Mouse (Mus musculus) limb, embryonic 11.5 days (tissue): ENCODE results near the gene Hoxb4. TPM values are rescaled to one million over a fixed set of nuclear protein-coding genes. Genes with fewer than 3 reads are reported as not detected.
A peak's percentile ranks its signal among the peaks of the same experiment; 100 is the strongest.

ENCODE experiments used
- ATAC-seq: fragments of 200-750 bp; cut with Nextera tagmentation; 2 replicates; pipeline ENCODE4 v1.8.0; 2017; ENCODE audit warnings: low read depth; ENCODE audit not compliant: insufficient number of reproducible peaks, low FRiP score, low TSS enrichment
- DNase-seq: peaks from one replicate; pipeline ENCODE4 v3.0.0-alpha.2; 2015; ENCODE audit warnings: low spot score
- H3K27ac ChIP-seq: fragments of 300-500 bp; sonication (generic); replicated peaks from 2 replicates; pipeline ENCODE4 v1.5.1; 2014; ENCODE audit warnings: low read depth, mild to moderate bottlenecking, low read length
- H3K27me3 ChIP-seq: fragments of 300-500 bp; sonication (generic); 2 replicates; pipeline ENCODE4 v1.6.1; 2014; ENCODE audit warnings: mild to moderate bottlenecking, low read length, mixed read lengths; ENCODE audit not compliant: control insufficient read depth, insufficient read depth
- H3K36me3 ChIP-seq: fragments of 300-500 bp; sonication (generic); 2 replicates; pipeline ENCODE4 v1.6.1; 2014; ENCODE audit warnings: mild to moderate bottlenecking, low read length, moderate library complexity, mixed read lengths; ENCODE audit not compliant: control insufficient read depth, insufficient read depth
- H3K4me1 ChIP-seq: fragments of 300-500 bp; sonication (generic); 2 replicates; pipeline ENCODE4 v1.6.1; 2014; ENCODE audit warnings: low read length, mixed read lengths; ENCODE audit not compliant: control insufficient read depth, insufficient read depth
- H3K4me2 ChIP-seq: fragments of 300-500 bp; sonication (generic); 2 replicates; pipeline ENCODE4 v1.6.1; 2014; ENCODE audit warnings: low read depth, mild to moderate bottlenecking, moderate library complexity; ENCODE audit not compliant: severe bottlenecking
- H3K4me3 ChIP-seq: fragments of 300-500 bp; sonication (generic); 2 replicates; pipeline ENCODE4 v1.5.1; 2014; ENCODE audit warnings: low read depth, low read length
- H3K9ac ChIP-seq: fragments of 300-500 bp; sonication (generic); 2 replicates; pipeline ENCODE4 v1.6.1; 2014; ENCODE audit warnings: mild to moderate bottlenecking, low read length
- H3K9me3 ChIP-seq: fragments of 300-500 bp; sonication (generic); 2 replicates; pipeline ENCODE4 v1.6.1; 2016; ENCODE audit warnings: low read length; ENCODE audit not compliant: control insufficient read depth
- WGBS: fragments of 180-500 bp; shearing (Covaris S2); extraction: QIAGEN DNeasy Blood & Tissue Kit; methylation state at CpG from one replicate; pipeline ENCODE4 v1.1.7; 2014; 5-methylcytosine and 5-hydroxymethylcytosine counted together
- polyA plus RNA-seq: library from polyadenylated mRNA; unstranded; fragments of >200 nt; fragmentation: Nextera tagmentation; extraction: Ambion mirVana; gene quantifications from 2 replicates; pipeline ENCODE4 v1.2.1, GENCODE M21; 2014

The Hoxb4 gene
- polyA plus RNA-seq, 1 experiment from 2014 or later: 0.45 TPM

DNA sequence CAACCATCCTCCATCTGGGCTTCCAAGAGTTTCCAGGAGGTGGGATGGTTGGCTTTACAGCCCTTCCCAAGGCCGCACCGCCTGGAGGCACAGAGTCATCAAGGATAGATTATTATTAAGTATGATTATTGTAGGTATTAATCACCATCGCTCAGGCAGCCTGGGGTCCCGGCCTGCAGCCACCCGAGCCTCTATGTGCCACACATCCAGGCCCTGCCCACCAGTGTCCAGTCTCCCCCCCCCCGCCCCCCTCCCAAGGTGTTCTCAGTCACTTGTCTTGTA, 26.8 kb downstream of the Hoxb4 start:
- H3K4me3 ChIP-seq: no peak overlapping the region
- peaks cover 87% of the 10 kb centered on the region for H3K27me3 ChIP-seq
- no peaks in the 10 kb centered on the region for H3K36me3 ChIP-seq
- H3K27ac ChIP-seq: no peak overlapping the region
- ATAC-seq (no peak), DNase-seq (no peak)
- no peak overlapping the region for H3K9ac ChIP-seq
- peaks cover 43% of the 10 kb centered on the region for H3K4me1 ChIP-seq
- H3K4me2 ChIP-seq: peak overlapping the region; percentile 56; the same call in 1 of the 2 replicates
- no peaks in the 10 kb centered on the region for H3K9me3 ChIP-seq
- WGBS: 4% methylated on average over 6 of the region's 6 CpGs

DNA sequence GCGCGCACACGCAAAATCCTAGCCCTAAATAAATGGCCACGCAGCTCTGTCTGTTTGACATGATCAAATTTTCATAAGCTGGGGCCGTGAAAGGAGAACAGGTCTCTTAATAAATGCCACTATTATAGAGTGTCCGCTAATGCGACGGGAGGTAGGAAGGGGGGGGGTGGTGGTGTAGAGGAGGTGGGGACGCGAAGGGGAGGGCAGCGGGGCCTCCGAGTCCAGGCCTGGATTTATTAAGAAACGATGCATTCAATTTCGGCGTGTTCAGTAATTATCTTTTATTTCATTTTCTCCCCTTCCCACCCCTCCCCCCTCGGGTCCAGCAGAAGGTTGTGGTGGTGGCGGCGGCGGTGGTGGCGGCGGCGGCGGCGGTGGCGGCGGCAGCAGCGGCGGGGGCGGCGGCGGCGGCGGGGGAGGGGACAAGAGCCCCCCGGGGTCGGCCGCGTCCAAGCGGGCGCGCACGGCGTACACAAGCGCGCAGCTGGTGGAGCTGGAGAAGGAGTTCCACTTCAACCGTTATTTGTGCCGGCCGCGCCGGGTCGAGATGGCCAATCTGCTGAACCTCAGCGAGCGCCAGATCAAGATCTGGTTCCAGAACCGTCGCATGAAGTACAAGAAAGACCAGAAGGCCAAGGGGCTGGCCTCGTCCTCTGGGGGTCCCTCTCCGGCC, 27.3 kb downstream of the Hoxb4 start:
- DNase-seq: peak; percentile 61
- Histone ChIP-seq H3K9me3 (no peaks in the 10 kb centered on the region), H3K27me3 (peaks cover 83% of the 10 kb centered on the region), H3K36me3 (no peaks in the 10 kb centered on the region), H3K27ac (no peak overlapping the region; the same call in 1 of the 2 replicates), H3K9ac (peak overlapping the region; percentile 30; the same call in 1 of the 2 replicates), H3K4me1 (peaks cover 43% of the 10 kb centered on the region), H3K4me2 (peak overlapping the region; percentile 56), H3K4me3 (peak overlapping the region; percentile 16)
- 2% methylated on average over 37 of the region's 56 CpGs for WGBS
- ATAC-seq: no peak

GRCm38 (mm10) chr11:96345893-96346806, 28.1 kb downstream of the Hoxb4 start:
- Histone ChIP-seq H3K4me1 (peaks cover 39% of the 10 kb centered on the region), H3K9ac (peak overlapping the region; percentile 30; the same call in 1 of the 2 replicates), H3K9me3 (no peaks in the 10 kb centered on the region), H3K27me3 (peaks cover 82% of the 10 kb centered on the region), H3K4me3 (peak overlapping the region; percentile 16), H3K27ac (peak overlapping the region; percentile 52; the same call in 1 of the 2 replicates), H3K4me2 (peak overlapping the region; percentile 56), H3K36me3 (no peaks in the 10 kb centered on the region)
- DNase-seq: peak; percentile 53
- WGBS: 4% methylated on average over 42 of the region's 45 CpGs
- ATAC-seq: no peak

DNA sequence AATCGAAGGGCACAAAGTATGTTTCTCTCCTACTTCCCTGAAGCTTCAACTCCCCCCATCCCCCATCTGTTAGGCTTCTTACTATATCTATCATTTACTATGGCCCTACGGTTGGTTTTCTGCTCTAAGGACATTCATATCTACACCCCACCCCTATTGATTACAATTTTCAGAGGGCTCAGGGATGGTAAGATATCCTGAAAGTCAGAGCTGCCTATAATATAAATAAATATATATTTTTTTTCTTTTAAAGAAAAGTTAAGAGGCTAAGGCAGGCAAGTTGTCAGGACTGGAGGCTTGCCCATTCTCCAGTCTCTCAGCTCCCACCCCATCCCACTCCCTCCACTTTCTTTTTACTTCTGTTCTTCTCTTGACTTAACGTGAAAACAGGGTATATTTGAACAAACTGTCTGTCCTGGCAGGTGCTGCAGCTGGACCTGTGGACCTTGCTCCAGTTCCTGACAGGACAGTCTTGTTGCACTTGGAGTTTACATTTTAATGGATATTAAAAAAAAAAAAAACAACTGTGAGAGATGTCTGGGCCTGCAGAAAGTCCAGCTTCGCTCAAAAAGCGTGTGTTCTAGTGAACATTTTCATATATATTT, 29.0 kb downstream of the Hoxb4 start:
- Histone ChIP-seq H3K27ac (no peak overlapping the region), H3K4me1 (peaks cover 33% of the 10 kb centered on the region), H3K27me3 (peaks cover 81% of the 10 kb centered on the region), H3K9me3 (no peaks in the 10 kb centered on the region), H3K4me2 (no peak overlapping the region), H3K4me3 (no peak overlapping the region), H3K36me3 (no peaks in the 10 kb centered on the region), H3K9ac (no peak overlapping the region)
- WGBS: 40% methylated on average over 5 of the region's 5 CpGs
- no peak for ATAC-seq
- DNase-seq: peak; percentile 40

DNA sequence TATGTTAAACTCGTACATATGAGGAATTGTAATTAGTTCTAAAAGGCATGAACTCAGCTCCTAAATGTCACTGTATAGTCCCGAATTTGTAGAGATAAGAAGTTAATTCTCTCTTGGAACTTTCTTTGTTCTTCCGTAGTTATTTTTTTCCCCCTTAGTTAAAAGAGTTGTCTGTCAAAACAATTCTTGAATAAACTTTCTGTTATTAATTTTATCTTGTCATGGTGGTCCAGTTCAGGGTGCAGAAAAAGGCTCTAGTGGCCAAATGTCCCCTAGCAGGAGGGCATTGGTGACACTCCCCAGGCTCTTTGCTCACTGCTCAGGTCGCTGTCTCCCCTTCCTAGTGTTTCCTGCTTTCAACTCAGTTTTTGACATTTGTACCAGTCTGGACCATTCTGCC, 29.6 kb downstream of the Hoxb4 start:
- peak overlapping the region; percentile 24; the same call in 1 of the 2 replicates for H3K4me2 ChIP-seq
- no peak overlapping the region for H3K27ac ChIP-seq
- H3K4me3 ChIP-seq: no peak overlapping the region
- no peak for ATAC-seq
- no peak overlapping the region for H3K9ac ChIP-seq
- peaks cover 76% of the 10 kb centered on the region for H3K27me3 ChIP-seq
- no peaks in the 10 kb centered on the region for H3K9me3 ChIP-seq
- H3K36me3 ChIP-seq: no peaks in the 10 kb centered on the region
- peaks cover 34% of the 10 kb centered on the region for H3K4me1 ChIP-seq
- no peak for DNase-seq
- WGBS: 9% methylated on average over 4 of the region's 4 CpGs

DNA sequence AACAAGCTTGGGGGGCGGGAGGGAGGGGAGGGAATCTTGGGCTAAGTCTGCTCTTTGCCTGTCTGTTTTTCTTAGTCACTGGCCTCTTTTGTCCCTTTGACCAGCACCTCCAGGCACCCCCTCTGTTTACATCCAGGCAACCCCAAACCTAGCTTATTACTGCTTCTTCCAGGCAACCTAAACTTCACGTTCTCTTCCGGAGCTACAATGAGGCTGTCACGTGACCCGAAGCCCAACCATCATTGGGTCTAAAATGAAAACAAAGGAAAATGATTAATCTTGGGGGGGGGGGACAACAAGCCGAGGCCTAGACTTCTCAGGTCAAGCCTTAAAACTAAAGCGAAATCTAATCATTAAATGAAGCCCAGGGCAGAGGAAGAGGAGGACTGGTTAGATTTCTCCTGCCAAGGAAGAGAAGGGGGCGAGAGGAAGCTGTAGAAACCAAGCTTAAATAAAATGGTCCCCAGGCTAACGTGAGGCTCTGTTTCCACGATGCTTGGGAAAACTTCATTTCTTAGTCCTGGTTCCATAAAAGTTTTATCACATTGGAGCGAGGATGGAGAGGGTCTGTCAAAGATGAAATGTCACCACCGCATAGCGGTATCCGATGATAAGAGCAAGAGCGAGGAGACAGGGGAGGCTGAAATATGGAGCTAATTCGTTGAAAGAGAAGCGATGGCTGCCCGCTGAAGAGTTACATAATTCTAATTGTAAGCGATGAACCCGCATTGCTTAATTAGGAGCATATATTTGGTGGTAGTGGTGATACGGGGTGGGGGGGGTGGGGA, 30.3 kb downstream of the Hoxb4 start:
- no peak for ATAC-seq
- WGBS: 6% methylated on average over 21 of the region's 21 CpGs
- H3K27ac ChIP-seq: no peak overlapping the region
- peaks cover 37% of the 10 kb centered on the region for H3K4me1 ChIP-seq
- no peaks in the 10 kb centered on the region for H3K36me3 ChIP-seq
- peak; percentile 55 for DNase-seq
- peak overlapping the region; percentile 24; the same call in 1 of the 2 replicates for H3K4me2 ChIP-seq
- peaks cover 75% of the 10 kb centered on the region for H3K27me3 ChIP-seq
- H3K9ac ChIP-seq: no peak overlapping the region
- H3K9me3 ChIP-seq: no peaks in the 10 kb centered on the region
- H3K4me3 ChIP-seq: no peak overlapping the region

GRCm38 (mm10) chr11:96348988-96349387, 30.9 kb downstream of the Hoxb4 start:
- Histone ChIP-seq H3K4me2 (no peak overlapping the region), H3K9me3 (no peaks in the 10 kb centered on the region), H3K27ac (no peak overlapping the region), H3K4me3 (no peak overlapping the region), H3K4me1 (peaks cover 36% of the 10 kb centered on the region), H3K9ac (no peak overlapping the region), H3K36me3 (no peaks in the 10 kb centered on the region), H3K27me3 (peaks cover 68% of the 10 kb centered on the region)
- ATAC-seq (no peak), DNase-seq (no peak)
- WGBS: 16% methylated on average over 3 of the region's 3 CpGs
